Mouse (Mus musculus) cerebellum, adult 2 months (tissue): Measurements from ENCODE around the gene Sec31b. TPM values are rescaled to one million over a fixed set of nuclear protein-coding genes. Genes with fewer than 3 reads are reported as not detected.

Experiments
- DNase-seq, 2 experiments: peaks; one replicate each; pipeline ENCODE4 v3.0.0; 2021
- H3K27ac ChIP-seq: fragments of 200-500 bp; 2 replicates; pipeline ENCODE4 v1.5.1; 2012; ENCODE audit warnings: low read length, control low read depth, inconsistent platforms; ENCODE audit not compliant: insufficient read depth
- H3K27me3 ChIP-seq: fragments of 200-500 bp; 2 replicates; pipeline ENCODE4 v1.6.1; 2012; ENCODE audit warnings: inconsistent platforms, mild to moderate bottlenecking, low read length, moderate library complexity; ENCODE audit not compliant: control insufficient read depth, insufficient read depth
- H3K4me1 ChIP-seq: fragments of 200-500 bp; 2 replicates; pipeline ENCODE4 v1.6.1; 2011; ENCODE audit warnings: low read length; ENCODE audit not compliant: control insufficient read depth, insufficient read depth
- H3K4me3 ChIP-seq: fragments of 200-500 bp; replicated peaks from 2 replicates; pipeline ENCODE3; 2011; ENCODE audit warnings: mild to moderate bottlenecking, low read depth, low read length, control low read depth; ENCODE audit not compliant: insufficient read depth
- CTCF ChIP-seq: fragments of 200-500 bp; IDR thresholded peaks from 2 replicates; pipeline ENCODE4 v1.5.1; 2011; ENCODE audit warnings: low read depth, mild to moderate bottlenecking, control low read depth, low read length, moderate library complexity, borderline replicate concordance; ENCODE audit not compliant: insufficient read depth
- POLR2A ChIP-seq: fragments of 200-500 bp; IDR thresholded peaks from 2 replicates; pipeline ENCODE4 v1.6.1; 2011; ENCODE audit warnings: low read length, control low read depth, borderline replicate concordance; ENCODE audit not compliant: insufficient read depth
- WGBS: fragments of 180-500 bp; shearing (Covaris S2); methylation state at CpG from one replicate; pipeline ENCODE4 v1.1.7; 2018; 5-methylcytosine and 5-hydroxymethylcytosine counted together
- polyA plus RNA-seq: library from polyadenylated mRNA; depleted of rRNA; stranded (reverse); fragments of >200 nt; gene quantifications from 2 replicates; pipeline ENCODE4 v1.2.3, GENCODE M21; 2012

Sec31b gene
- polyA plus RNA-seq, 1 experiment: 0.57 TPM

GRCm38 (mm10) chr19:44525551-44526205 is 20.0 kb downstream of the Sec31b start:
- no peaks in the 10 kb centered on the region for H3K27me3 ChIP-seq
- no peak overlapping the region for H3K4me3 ChIP-seq
- no peak overlapping the region for H3K27ac ChIP-seq
- TF ChIP-seq CTCF: no peak
- no peak for TF ChIP-seq POLR2A
- H3K4me1 ChIP-seq: no peaks in the 10 kb centered on the region
- DNase-seq: no peak
- 75% methylated on average over 9 of the region's 9 CpGs for WGBS

GRCm38 (mm10) chr19:44519152-44519551 is 26.5 kb downstream of the Sec31b start:
- DNase-seq: no peak
- TF ChIP-seq CTCF (no peak), POLR2A (no peak)
- Histone ChIP-seq H3K4me1 (no peaks in the 10 kb centered on the region), H3K27me3 (no peaks in the 10 kb centered on the region; the same call in 1 of the 2 replicates), H3K27ac (no peak overlapping the region), H3K4me3 (no peak overlapping the region)
- 16% methylated on average over 7 of the region's 7 CpGs for WGBS

- TF ChIP-seq POLR2A (no peak), CTCF (no peak)
- H3K4me3 ChIP-seq: no peak overlapping the region
These were observed 27.5 kb downstream of the Sec31b start for GRCm38 (mm10) chr19:44517996-44518768.

GRCm38 (mm10) chr19:44515769-44516168 is 29.9 kb downstream of the Sec31b start:
- Histone ChIP-seq H3K27ac (no peak overlapping the region), H3K4me3 (no peak overlapping the region), H3K4me1 (peaks cover 3% of the 10 kb centered on the region; the same call in 1 of the 2 replicates), H3K27me3 (no peaks in the 10 kb centered on the region; the same call in 1 of the 2 replicates)
- no peak for DNase-seq
- TF ChIP-seq CTCF: no peak
- no peak for TF ChIP-seq POLR2A
- WGBS: 63% methylated on average over 6 of the region's 6 CpGs

More at GRCm38 (mm10) chr19:44517996-44518768, 27.5 kb downstream of the Sec31b start:
- no peaks in the 10 kb centered on the region; the same call in 1 of the 2 replicates for H3K27me3 ChIP-seq
- no peaks in the 10 kb centered on the region for H3K4me1 ChIP-seq
- H3K27ac ChIP-seq: no peak overlapping the region
- WGBS: 55% methylated on average over 12 of the region's 12 CpGs
- no peak for DNase-seq

- H3K4me1 ChIP-seq: peaks cover 3% of the 10 kb centered on the region; the same call in 1 of the 2 replicates
- WGBS: 19% methylated on average over 14 of the region's 14 CpGs
- no peaks in the 10 kb centered on the region; the same call in 1 of the 2 replicates for H3K27me3 ChIP-seq
- TF ChIP-seq POLR2A (no peak), CTCF (no peak)
- H3K27ac ChIP-seq: no peak overlapping the region
- no peak for DNase-seq
- H3K4me3 ChIP-seq: no peak overlapping the region
These were observed 30.9 kb downstream of the Sec31b start for GRCm38 (mm10) chr19:44514521-44515451.

- Histone ChIP-seq H3K4me3 (no peak overlapping the region), H3K27me3 (no peaks in the 10 kb centered on the region; the same call in 1 of the 2 replicates), H3K27ac (no peak overlapping the region), H3K4me1 (peaks cover 3% of the 10 kb centered on the region; the same call in 1 of the 2 replicates)
- DNase-seq: no peak
- TF ChIP-seq CTCF (no peak), POLR2A (no peak)
- 20% methylated on average over 7 of the region's 7 CpGs for WGBS
These were observed 31.7 kb downstream of the Sec31b start for GRCm38 (mm10) chr19:44513921-44514482.
